Mouse (Mus musculus) CD4-positive, CD25-positive, alpha-beta regulatory T cell, adult 2 months (primary cell): ENCODE results near the gene Ptprg.

Source experiments
- DNase-seq: peaks from one replicate; pipeline ENCODE4 v3.0.0-alpha.2; 2012; ENCODE audit warnings: low read depth, low spot score

The Ptprg gene

DNA sequence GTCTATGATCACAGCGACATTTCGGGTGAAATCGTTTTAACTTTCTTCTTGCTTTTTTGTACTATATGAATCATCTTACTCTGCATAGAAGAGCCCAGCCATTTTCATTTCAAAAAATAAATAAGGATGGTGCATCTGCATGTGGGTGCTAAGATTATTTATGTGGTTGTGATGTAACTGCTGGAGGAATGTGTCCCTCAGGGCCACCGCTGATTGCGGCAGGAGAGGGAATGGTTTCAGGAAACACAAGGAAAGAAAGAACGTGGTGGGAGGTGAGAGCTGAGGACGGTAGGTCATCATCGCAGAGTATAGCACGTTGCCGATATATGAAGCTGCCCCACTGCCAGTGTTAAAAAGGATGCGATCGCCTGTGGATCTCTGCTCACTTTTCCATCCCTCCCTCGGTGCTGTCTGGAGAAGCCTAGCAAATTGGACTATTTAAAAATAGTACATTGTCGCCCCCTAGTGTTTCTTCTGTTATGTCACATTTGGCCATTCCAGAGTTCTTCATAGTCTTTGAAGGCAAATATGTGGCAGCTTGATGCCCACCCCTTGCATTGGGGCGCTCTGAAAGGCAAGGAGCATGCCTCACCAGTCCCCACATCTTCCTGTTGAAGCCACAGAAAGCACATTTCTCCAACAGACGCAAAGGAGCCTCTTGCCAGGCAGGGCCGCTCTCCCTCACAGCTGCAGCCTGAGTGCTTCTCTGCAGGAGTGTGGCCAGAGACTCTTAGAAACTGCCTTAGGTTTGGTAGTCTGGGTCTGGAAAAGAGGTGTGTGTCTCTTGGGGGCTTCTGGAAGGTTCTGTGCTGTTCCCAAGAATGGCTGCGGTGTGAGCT lies 586.5 kb downstream of the Ptprg start:
- DNase-seq = peak; percentile 26

- DNase-seq = no peak
Observed at GRCm38 (mm10) chr14:12143941-12144485, 590.7 kb downstream of the Ptprg start.

DNA sequence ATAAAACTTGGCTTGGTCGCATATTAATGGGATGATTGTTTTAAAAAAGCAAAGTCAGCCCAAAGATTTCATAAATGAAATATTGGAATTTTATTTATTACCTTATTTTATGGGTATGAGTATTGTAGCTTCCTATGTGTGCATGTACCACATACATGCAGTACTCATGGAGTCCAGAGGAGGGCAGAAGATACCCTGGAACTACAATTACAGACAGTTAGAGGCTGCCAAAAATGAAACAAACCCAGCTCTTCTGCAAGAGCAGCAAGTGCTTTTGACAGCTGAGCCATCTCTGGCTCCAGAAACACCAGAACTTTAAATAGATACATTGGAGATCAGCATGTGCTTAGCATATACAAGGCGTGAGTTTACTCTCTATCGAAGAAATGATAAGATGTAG lies 592.6 kb downstream of the Ptprg start:
- DNase-seq = no peak

DNA sequence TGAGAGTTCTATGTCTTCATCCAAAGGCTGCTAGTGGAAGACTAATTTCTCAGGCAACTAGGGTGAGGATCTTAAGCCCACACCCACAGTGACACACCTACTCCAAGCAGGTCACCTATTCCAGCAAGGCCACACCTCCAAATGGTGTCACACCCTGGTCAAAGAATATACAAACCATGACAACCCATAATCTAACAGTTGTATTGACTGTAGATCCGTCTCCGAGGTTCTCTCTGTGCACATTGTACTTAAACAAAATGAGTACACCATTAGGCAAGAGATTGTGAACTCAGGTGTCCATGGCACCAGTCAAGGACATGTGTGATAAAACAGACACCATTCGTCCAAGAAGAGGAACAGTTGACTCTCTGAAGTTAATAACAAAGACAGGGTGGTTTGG lies 596.2 kb downstream of the Ptprg start:
- DNase-seq = no peak

DNA sequence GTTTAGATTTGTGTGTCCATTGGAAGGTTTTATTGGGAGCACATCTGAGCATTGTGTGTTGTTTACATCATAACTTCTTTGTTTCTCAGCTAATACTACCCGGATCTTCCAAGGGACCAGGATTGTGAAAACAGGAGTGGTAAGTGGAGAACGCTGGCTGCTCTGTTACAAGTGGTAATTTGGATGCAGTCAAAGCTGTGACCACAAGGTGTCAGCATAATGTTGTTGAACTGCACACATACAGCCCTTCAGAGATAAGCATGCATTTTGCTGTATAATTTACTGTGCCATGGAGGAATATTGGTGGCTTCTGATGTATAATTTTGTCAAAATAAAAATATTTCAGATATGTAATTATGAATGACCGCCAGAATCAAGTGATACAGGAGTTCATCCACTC lies 598.6 kb downstream of the Ptprg start:
- DNase-seq = peak; percentile 27

GRCm38 (mm10) chr14:12152748-12153147 lies 599.4 kb downstream of the Ptprg start:
- no peak for DNase-seq

GRCm38 (mm10) chr14:12153599-12153998 lies 600.3 kb downstream of the Ptprg start:
- no peak for DNase-seq

GRCm38 (mm10) chr14:12161738-12162310 lies 608.5 kb downstream of the Ptprg start:
- no peak for DNase-seq

DNA sequence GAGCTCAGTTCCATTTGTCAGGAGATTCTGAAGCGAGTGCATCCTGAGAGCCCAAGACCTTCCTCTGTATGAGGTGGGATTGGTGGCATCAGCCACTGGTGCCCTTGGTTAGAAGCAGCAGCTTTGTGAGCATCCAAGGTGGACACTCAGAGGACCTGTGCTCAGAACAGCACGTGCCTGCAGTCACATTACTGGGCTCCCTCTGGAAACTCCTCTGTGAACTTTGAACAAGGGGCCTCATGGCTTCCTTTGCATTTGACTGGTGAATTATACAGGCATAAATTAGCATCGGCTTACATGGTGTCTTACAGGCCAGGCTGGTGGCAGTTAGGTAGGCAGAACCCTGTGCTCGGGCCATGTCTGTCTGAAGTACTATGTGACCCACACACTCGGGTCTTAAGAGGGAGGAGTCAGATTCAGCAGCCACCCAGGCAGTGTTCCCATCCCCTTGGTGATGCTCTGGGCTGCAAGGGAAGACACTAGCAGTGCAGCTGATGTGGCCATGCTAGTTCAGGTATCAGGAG lies 609.1 kb downstream of the Ptprg start:
- no peak for DNase-seq

- no peak for DNase-seq
Observed at GRCm38 (mm10) chr14:12163196-12163595, 609.9 kb downstream of the Ptprg start.

- DNase-seq = no peak
Observed at GRCm38 (mm10) chr14:12167215-12167614, 613.9 kb downstream of the Ptprg start.

- DNase-seq = no peak
Observed at GRCm38 (mm10) chr14:12167651-12168050, 614.3 kb downstream of the Ptprg start.

DNA sequence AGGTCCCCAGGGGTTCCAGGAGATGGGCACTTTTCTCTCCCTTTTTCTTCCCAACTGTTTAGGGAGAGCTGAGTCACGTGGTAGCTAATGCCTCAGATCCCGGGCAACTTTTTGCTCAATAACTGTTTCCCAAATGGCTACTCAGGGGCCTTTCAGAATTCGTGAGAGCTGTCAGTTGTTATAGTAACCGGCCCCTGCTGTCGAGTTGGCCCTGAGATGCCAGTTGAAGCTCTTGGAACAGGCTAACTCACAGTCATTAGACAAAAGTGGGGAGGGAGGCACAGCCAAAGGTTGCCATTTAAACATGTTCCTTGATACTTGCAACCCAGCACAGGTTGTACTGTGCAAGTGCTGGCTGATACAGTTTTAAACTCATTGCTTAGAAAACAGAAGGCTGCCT lies 624.1 kb downstream of the Ptprg start:
- no peak for DNase-seq

- no peak for DNase-seq
Observed at GRCm38 (mm10) chr14:12178645-12179044, 625.3 kb downstream of the Ptprg start.

DNA sequence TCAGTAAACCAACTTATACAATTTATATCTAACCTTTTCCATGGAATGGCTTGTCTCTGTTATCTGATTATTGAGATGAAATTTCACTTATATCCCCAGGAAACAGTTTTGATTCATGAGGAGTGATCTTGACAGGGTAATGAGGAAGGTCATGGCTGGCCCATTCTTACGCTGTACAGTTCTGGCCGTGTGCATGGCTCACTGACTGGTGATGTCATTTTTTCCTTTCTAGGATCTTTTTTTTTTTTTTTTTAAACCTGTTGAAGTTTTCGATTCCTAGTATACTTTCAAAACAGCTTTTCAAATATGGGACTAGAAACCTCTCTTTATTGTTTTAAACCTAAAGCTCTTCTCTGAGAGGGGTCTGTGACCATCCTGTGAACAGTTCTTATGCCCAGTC lies 626.8 kb downstream of the Ptprg start:
- DNase-seq = no peak

DNA sequence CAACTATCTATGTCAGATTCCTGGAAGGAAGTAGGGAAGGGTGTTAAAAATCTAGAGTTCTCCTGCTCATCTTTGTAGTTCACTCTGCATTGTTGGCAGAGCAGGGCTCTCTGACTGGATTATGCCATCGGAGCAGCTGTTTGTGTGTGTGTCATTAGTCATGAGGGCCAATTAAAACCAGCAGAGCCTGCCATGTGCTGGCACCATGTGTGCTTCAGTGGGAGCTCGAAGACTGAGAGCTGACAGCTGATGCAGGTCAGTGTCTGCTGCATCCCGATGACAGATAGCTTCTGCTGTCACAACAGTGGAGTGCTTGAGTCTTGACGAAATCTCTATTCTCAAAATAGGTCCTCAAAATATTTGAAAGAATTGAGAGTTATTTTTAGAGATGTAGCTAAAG lies 631.7 kb downstream of the Ptprg start:
- no peak for DNase-seq

- DNase-seq = no peak
Observed at GRCm38 (mm10) chr14:12188352-12188751, 635.0 kb downstream of the Ptprg start.

DNA sequence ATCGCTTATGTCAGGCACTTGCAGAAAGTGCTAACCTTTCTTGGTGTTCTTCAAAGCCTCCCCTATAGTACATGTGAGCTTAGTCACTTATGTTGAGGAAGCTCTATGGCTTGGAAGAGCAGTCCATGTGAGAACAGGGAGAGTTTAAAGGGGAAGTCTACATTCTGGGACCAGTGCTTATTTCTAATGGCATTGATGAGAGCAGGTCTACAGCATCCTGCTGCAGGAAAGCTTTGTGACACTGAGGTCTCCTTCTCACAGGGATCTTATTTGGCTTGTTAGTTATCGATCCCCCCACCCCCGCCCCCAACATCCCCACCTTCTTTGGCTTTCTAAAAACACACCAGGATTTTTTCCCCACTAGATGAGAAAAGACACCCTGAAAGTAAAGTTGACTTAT lies 635.9 kb downstream of the Ptprg start:
- DNase-seq = no peak

DNA sequence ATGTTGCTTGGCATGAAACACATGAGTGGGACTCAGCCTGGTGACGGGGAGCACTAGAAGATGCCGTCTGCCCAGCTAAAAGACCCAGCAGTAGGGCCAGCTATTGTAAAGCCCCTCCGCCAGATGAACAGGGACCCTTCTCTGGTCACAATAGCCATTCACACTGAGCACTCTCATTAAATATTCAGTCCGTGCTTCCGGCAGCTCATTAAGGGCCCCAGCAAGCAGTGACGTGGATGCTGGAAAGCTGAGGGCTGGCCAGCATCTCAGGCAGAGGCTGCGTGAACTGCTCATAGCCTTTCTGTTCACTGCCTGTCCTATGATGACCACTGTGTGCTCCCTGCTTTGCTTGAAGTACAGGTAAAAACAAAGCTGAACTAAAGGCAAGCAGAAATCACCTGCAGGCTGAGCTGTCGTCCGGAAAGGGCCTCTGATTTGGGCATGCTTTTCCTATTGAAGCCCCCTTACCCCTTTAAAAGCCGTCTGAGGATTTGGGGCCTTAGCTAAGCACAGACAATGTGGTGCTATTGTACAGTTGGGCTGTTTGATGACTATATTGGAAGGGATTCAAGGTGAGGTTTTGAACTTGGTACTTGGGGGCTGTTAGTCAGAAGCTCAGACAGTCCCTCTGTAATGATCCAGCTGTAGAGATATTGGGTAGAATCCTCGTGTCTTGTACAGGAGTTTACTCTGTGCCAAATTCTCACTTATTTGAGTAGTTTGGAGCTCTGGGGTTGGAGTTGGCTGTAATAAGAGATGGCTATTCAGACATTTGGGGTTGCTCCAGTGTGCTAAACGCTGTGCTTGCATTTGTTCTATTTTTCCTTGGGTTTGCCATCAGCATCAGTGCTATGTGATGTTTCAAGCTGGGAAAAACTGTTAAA lies 636.6 kb downstream of the Ptprg start:
- no peak for DNase-seq

DNA sequence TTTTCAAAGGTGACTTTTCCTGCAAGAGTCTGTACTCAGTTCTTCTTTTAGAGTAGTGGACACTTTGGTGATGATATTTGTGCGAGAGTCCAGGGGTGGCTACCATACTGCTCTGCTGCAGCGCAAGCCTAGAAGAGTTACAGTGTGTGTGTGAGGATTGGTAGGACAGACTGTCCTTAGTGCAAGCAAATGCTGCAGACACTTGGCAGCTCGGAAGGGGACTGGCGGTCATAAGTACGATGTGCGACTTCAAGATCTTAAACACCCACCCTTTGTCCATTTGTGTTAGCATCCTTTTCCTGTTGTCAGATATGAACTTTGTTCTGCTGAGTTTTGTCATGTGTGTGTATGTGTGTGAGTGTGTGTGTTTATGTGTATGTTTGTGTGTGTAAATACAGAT lies 637.7 kb downstream of the Ptprg start:
- DNase-seq = no peak

- no peak for DNase-seq
Observed at GRCm38 (mm10) chr14:12198735-12199134, 645.4 kb downstream of the Ptprg start.
